Mouse (Mus musculus) thymus, adult 2 months (tissue): ENCODE results near the gene Sh3pxd2a.

Experiments
- CTCF ChIP-seq: fragments of 200-500 bp; IDR thresholded peaks from 2 replicates; pipeline ENCODE4 v1.5.1; 2012; ENCODE audit warnings: mild to moderate bottlenecking, control low read depth, low read length, moderate library complexity, borderline replicate concordance; ENCODE audit not compliant: control insufficient read depth, poor library complexity, insufficient read depth; ENCODE audit errors: extremely low read depth
- POLR2A ChIP-seq: fragments of 200-500 bp; IDR thresholded peaks from 2 replicates; pipeline ENCODE4 v1.6.1; 2012; ENCODE audit warnings: mild to moderate bottlenecking, low read length, control low read depth, moderate library complexity; ENCODE audit not compliant: control insufficient read depth, poor library complexity, insufficient read depth; ENCODE audit errors: extremely low read depth

GRCm38 (mm10) chr19:47366576-47366975 lies 97.6 kb downstream of the Sh3pxd2a start:
- TF ChIP-seq CTCF: no peak
- no peak for TF ChIP-seq POLR2A
